Mouse (Mus musculus) stomach, postnatal 0 days (tissue): ENCODE data around the gene Fbxo21. TPM values are rescaled to one million over a fixed set of nuclear protein-coding genes. Genes with fewer than 3 reads are reported as not detected.

Experiments used
- ATAC-seq: fragments of 200-750 bp; cut with Nextera tagmentation; 2 replicates; pipeline ENCODE4 v1.8.0; 2017; ENCODE audit not compliant: low FRiP score, low TSS enrichment
- DNase-seq: peaks from one replicate; pipeline ENCODE4 v3.0.0-alpha.2; 2016; ENCODE audit warnings: low spot score
- H3K27ac ChIP-seq: fragments of 300-500 bp; sonication (generic); replicated peaks from 2 replicates; pipeline ENCODE4 v1.5.1; 2014; ENCODE audit warnings: mild to moderate bottlenecking, control low read depth
- H3K27me3 ChIP-seq: fragments of 300-500 bp; sonication (generic); 2 replicates; pipeline ENCODE4 v1.6.1; 2014; ENCODE audit warnings: low read length; ENCODE audit not compliant: control insufficient read depth, insufficient read depth
- H3K36me3 ChIP-seq: fragments of 300-500 bp; sonication (generic); 2 replicates; pipeline ENCODE4 v1.6.1; 2014; ENCODE audit warnings: low read length, mixed read lengths; ENCODE audit not compliant: control insufficient read depth, insufficient read depth
- H3K4me1 ChIP-seq: fragments of 300-500 bp; sonication (generic); replicated peaks from 2 replicates; pipeline ENCODE4 v1.6.1; 2014; ENCODE audit warnings: antibody characterized with exemption; ENCODE audit not compliant: control insufficient read depth, insufficient read depth
- H3K4me2 ChIP-seq: fragments of 300-500 bp; sonication (generic); replicated peaks from 2 replicates; pipeline ENCODE4 v1.6.1; 2014; ENCODE audit warnings: low read depth, mild to moderate bottlenecking, control low read depth, moderate library complexity
- H3K4me3 ChIP-seq: fragments of 300-500 bp; sonication (generic); 2 replicates; pipeline ENCODE4 v1.5.1; 2014; ENCODE audit warnings: low read depth, low read length, control low read depth
- H3K9ac ChIP-seq: fragments of 300-500 bp; sonication (generic); 2 replicates; pipeline ENCODE4 v1.6.1; 2014; ENCODE audit warnings: mild to moderate bottlenecking, low read length, control low read depth, mixed read lengths
- H3K9me3 ChIP-seq: fragments of 300-500 bp; sonication (generic); 2 replicates; pipeline ENCODE4 v1.6.1; 2016; ENCODE audit warnings: low read length; ENCODE audit not compliant: control insufficient read depth
- CTCF ChIP-seq: IDR thresholded peaks from 2 replicates; pipeline ENCODE4 v1.5.1; 2016; ENCODE audit warnings: antibody characterized with exemption, low read depth, mild to moderate bottlenecking, moderate library complexity
- EP300 ChIP-seq: optimal IDR thresholded peaks from 2 replicates; pipeline ENCODE3; 2016; ENCODE audit warnings: antibody characterized with exemption
- WGBS: fragments of 180-500 bp; shearing (Covaris S2); extraction: QIAGEN DNeasy Blood & Tissue Kit; methylation state at CpG from one replicate; pipeline ENCODE4 v1.1.7; 2014; 5-methylcytosine and 5-hydroxymethylcytosine counted together
- polyA plus RNA-seq: library from polyadenylated mRNA; unstranded; fragments of >200 nt; fragmentation: Nextera tagmentation; extraction: Ambion mirVana; gene quantifications from 2 replicates; pipeline ENCODE4 v1.2.1, GENCODE M21; 2015

The Fbxo21 gene
- polyA plus RNA-seq, 1 experiment from 2014 or later: 19.2 TPM

- H3K9me3 ChIP-seq: no peaks in the 10 kb centered on the region
- no peak overlapping the region for H3K4me2 ChIP-seq
- H3K4me1 ChIP-seq: peaks cover 3% of the 10 kb centered on the region
- H3K36me3 ChIP-seq: no peaks in the 10 kb centered on the region
- H3K27me3 ChIP-seq: peaks cover 13% of the 10 kb centered on the region; the same call in 1 of the 2 replicates
- no peak overlapping the region for H3K4me3 ChIP-seq
- ATAC-seq (no peak), DNase-seq (no peak)
- no peak for TF ChIP-seq CTCF
- H3K9ac ChIP-seq: no peak overlapping the region
- H3K27ac ChIP-seq: no peak overlapping the region
- 14% methylated on average over 12 of the region's 13 CpGs for WGBS
These were observed 49.8 kb downstream of the Fbxo21 start for GRCm38 (mm10) chr5:118026343-118026742.

- ATAC-seq: no peak
- Histone ChIP-seq H3K36me3 (no peaks in the 10 kb centered on the region), H3K4me1 (peaks cover 3% of the 10 kb centered on the region), H3K4me3 (peak overlapping the region; percentile 62), H3K27me3 (peaks cover 13% of the 10 kb centered on the region; the same call in 1 of the 2 replicates), H3K9ac (no peak overlapping the region), H3K4me2 (peak overlapping the region; percentile 96), H3K27ac (no peak overlapping the region), H3K9me3 (no peaks in the 10 kb centered on the region)
- DNase-seq: no peak
- WGBS: 3% methylated on average over 39 of the region's 39 CpGs
- no peak for TF ChIP-seq EP300
- no peak for TF ChIP-seq CTCF
These were observed 50.7 kb downstream of the Fbxo21 start for GRCm38 (mm10) chr5:118027101-118027697.

GRCm38 (mm10) chr5:118027698-118028190 lies 51.2 kb downstream of the Fbxo21 start, which contains the start of gene Tesc:
Gene Tesc (plus strand): TSS chr5:118027743.
- Histone ChIP-seq H3K9me3 (no peaks in the 10 kb centered on the region), H3K4me1 (peaks cover 3% of the 10 kb centered on the region), H3K36me3 (no peaks in the 10 kb centered on the region), H3K27ac (no peak within 1 kb of the TSS; the same call in 1 of the 2 replicates), H3K4me3 (peak within 1 kb of the TSS; percentile 62), H3K27me3 (peaks cover 13% of the 10 kb centered on the region; the same call in 1 of the 2 replicates), H3K4me2 (peak within 1 kb of the TSS; percentile 96), H3K9ac (peak within 1 kb of the TSS; percentile 47; the same call in 1 of the 2 replicates)
- ATAC-seq (no peak; the same call in 1 of the 2 replicates), DNase-seq (peak; percentile 56)
- no peak for TF ChIP-seq CTCF
- TF ChIP-seq EP300: no peak
- under 1% methylated on average over 58 of the region's 63 CpGs for WGBS

- TF ChIP-seq EP300 (no peak), CTCF (no peak)
- H3K4me2 ChIP-seq: peak overlapping the region; percentile 96
- H3K27ac ChIP-seq: no peak overlapping the region; the same call in 1 of the 2 replicates
- peak overlapping the region; percentile 47 for H3K9ac ChIP-seq
- H3K27me3 ChIP-seq: peaks cover 13% of the 10 kb centered on the region; the same call in 1 of the 2 replicates
- H3K4me3 ChIP-seq: peak overlapping the region; percentile 62
- H3K36me3 ChIP-seq: no peaks in the 10 kb centered on the region
- ATAC-seq: peak; percentile 36; the same call in 1 of the 2 replicates
- H3K4me1 ChIP-seq: peaks cover 3% of the 10 kb centered on the region
- DNase-seq: peak; percentile 67
- no peaks in the 10 kb centered on the region for H3K9me3 ChIP-seq
- 1% methylated on average over 68 of the region's 79 CpGs for WGBS
These were observed 51.9 kb downstream of the Fbxo21 start for GRCm38 (mm10) chr5:118028191-118029034.

- Histone ChIP-seq H3K9ac (peak overlapping the region; percentile 38; the same call in 1 of the 2 replicates), H3K36me3 (no peaks in the 10 kb centered on the region), H3K27ac (no peak overlapping the region), H3K27me3 (peaks cover 13% of the 10 kb centered on the region; the same call in 1 of the 2 replicates), H3K4me2 (peak overlapping the region; percentile 96), H3K9me3 (no peaks in the 10 kb centered on the region), H3K4me1 (peaks cover 3% of the 10 kb centered on the region), H3K4me3 (peak overlapping the region; percentile 62)
- DNase-seq (peak; percentile 40), ATAC-seq (peak; percentile 31; the same call in 1 of the 2 replicates)
- TF ChIP-seq EP300 (no peak), CTCF (no peak)
- 7% methylated on average over 12 of the region's 12 CpGs for WGBS
These were observed 52.5 kb downstream of the Fbxo21 start for GRCm38 (mm10) chr5:118029035-118029408.
